Mouse (Mus musculus) heart, embryonic 14.5 days (tissue): Measurements from ENCODE around the gene Ulk4. TPM values are rescaled to one million over a fixed set of nuclear protein-coding genes. Genes with fewer than 3 reads are reported as not detected.

Experiments
- ATAC-seq: fragments of 200-750 bp; cut with Nextera tagmentation; 2 replicates; pipeline ENCODE4 v1.8.0; 2017; ENCODE audit warnings: low read depth, moderate TSS enrichment; ENCODE audit not compliant: insufficient number of reproducible peaks, insufficient read depth, low FRiP score
- H3K27ac ChIP-seq, 2 experiments: fragments of 200-500 bp in 1 of 2; fragments of 300-500 bp in 1 of 2; sonication (generic) in 1 of 2; replicated peaks in 1 of 2; 2 replicates each; pipeline ENCODE4 v1.5.1; 2012 to 2014; ENCODE audit warnings: low read depth in 2 of 2, low read length in 2 of 2, control low read depth in 1 of 2, mild to moderate bottlenecking in 1 of 2, mixed read lengths in 1 of 2; ENCODE audit not compliant: control insufficient read depth in 1 of 2, insufficient read depth in 1 of 2
- H3K27me3 ChIP-seq: fragments of 300-500 bp; sonication (generic); 2 replicates; pipeline ENCODE4 v1.6.1; 2014; ENCODE audit warnings: mild to moderate bottlenecking, low read length, control low read depth; ENCODE audit not compliant: control insufficient read depth, insufficient read depth
- H3K36me3 ChIP-seq: fragments of 300-500 bp; sonication (generic); 2 replicates; pipeline ENCODE4 v1.6.1; 2014; ENCODE audit warnings: mild to moderate bottlenecking, control low read depth, low read length, mixed read lengths; ENCODE audit not compliant: control insufficient read depth, insufficient read depth
- H3K4me1 ChIP-seq, 2 experiments: fragments of 200-500 bp in 1 of 2; fragments of 300-500 bp in 1 of 2; sonication (generic) in 1 of 2; 2 replicates each; pipeline ENCODE4 v1.6.1; 2012 to 2014; ENCODE audit warnings: low read length in 2 of 2, control low read depth in 1 of 2, mixed read lengths in 1 of 2; ENCODE audit not compliant: control insufficient read depth in 2 of 2, insufficient read depth in 2 of 2
- H3K4me2 ChIP-seq: fragments of 300-500 bp; sonication (generic); 2 replicates; pipeline ENCODE4 v1.6.1; 2014; ENCODE audit warnings: mild to moderate bottlenecking, low read length
- H3K4me3 ChIP-seq, 2 experiments: fragments of 200-500 bp in 1 of 2; fragments of 300-500 bp in 1 of 2; sonication (generic) in 1 of 2; 2 replicates each; pipeline ENCODE4 v1.5.1; 2012 to 2014; ENCODE audit warnings: low read length in 2 of 2, mild to moderate bottlenecking in 2 of 2, control low read depth in 1 of 2, low read depth in 1 of 2, moderate library complexity in 1 of 2; ENCODE audit not compliant: control insufficient read depth in 1 of 2, insufficient read depth in 1 of 2
- H3K9ac ChIP-seq: fragments of 300-500 bp; sonication (generic); 2 replicates; pipeline ENCODE4 v1.6.1; 2014; ENCODE audit warnings: mild to moderate bottlenecking, low read length
- H3K9me3 ChIP-seq: fragments of 300-500 bp; sonication (generic); 2 replicates; pipeline ENCODE4 v1.6.1; 2016; ENCODE audit warnings: low read length, control low read depth; ENCODE audit not compliant: control insufficient read depth
- WGBS: fragments of 180-500 bp; shearing (Covaris S2); extraction: QIAGEN DNeasy Blood & Tissue Kit; methylation state at CpG from one replicate; pipeline ENCODE4 v1.1.7; 2014; 5-methylcytosine and 5-hydroxymethylcytosine counted together
- polyA plus RNA-seq: library from polyadenylated mRNA; unstranded; fragments of >200 nt; fragmentation: Nextera tagmentation; extraction: Ambion mirVana; gene quantifications from 2 replicates; pipeline ENCODE4 v1.2.1, GENCODE M21; 2014

Ulk4 gene
- polyA plus RNA-seq, 1 experiment from 2014 or later = 95.4 TPM

- Histone ChIP-seq H3K9me3 (no peaks in the 10 kb centered on the region), H3K4me2 (no peak overlapping the region), H3K36me3 (no peaks in the 10 kb centered on the region), H3K27ac (no peak overlapping the region), H3K4me1 (peaks cover 0 to 8% of the 10 kb centered on the region in 2 experiments; a peak in 2 of 4 replicates), H3K4me3 (no peak overlapping the region), H3K9ac (no peak overlapping the region), H3K27me3 (no peaks in the 10 kb centered on the region)
- ATAC-seq = no peak
- 41% methylated on average over 9 of the region's 9 CpGs for WGBS
Observed at GRCm38 (mm10) chr9:121156253-121156831, 120.7 kb downstream of the Ulk4 start.

GRCm38 (mm10) chr9:121153276-121153675, 123.7 kb downstream of the Ulk4 start:
- WGBS = 91% methylated on average over 5 of the region's 5 CpGs

GRCm38 (mm10) chr9:121148602-121149001, 128.4 kb downstream of the Ulk4 start:
- no peaks in the 10 kb centered on the region for H3K36me3 ChIP-seq
- H3K4me1 ChIP-seq = peaks cover 8 to 12% of the 10 kb centered on the region in 2 experiments; a peak in 3 of 4 replicates
- no peaks in the 10 kb centered on the region for H3K27me3 ChIP-seq
- H3K9ac ChIP-seq = peak overlapping the region; percentile 13; the same call in 1 of the 2 replicates
- no peak for ATAC-seq
- 0 out of 4 replicates have a peak overlapping the region, but pooled peaks of 1 of the 2 experiments have one; percentile 12 for H3K27ac ChIP-seq
- H3K4me2 ChIP-seq = no peak overlapping the region
- WGBS = 8% methylated on average over 3 of the region's 3 CpGs
- 0 out of 2 replicates have a peak, but pooled peaks cover 4% of the 10 kb centered on the region for H3K9me3 ChIP-seq
- H3K4me3 ChIP-seq = no peak overlapping the region

More at GRCm38 (mm10) chr9:121153276-121153675, 123.7 kb downstream of the Ulk4 start:
- no peak overlapping the region for H3K9ac ChIP-seq
- no peak overlapping the region for H3K27ac ChIP-seq
- no peak overlapping the region for H3K4me3 ChIP-seq
- ATAC-seq = no peak
- peaks cover 11 to 13% of the 10 kb centered on the region in 2 experiments for H3K4me1 ChIP-seq
- H3K27me3 ChIP-seq = no peaks in the 10 kb centered on the region
- H3K9me3 ChIP-seq = no peaks in the 10 kb centered on the region
- H3K36me3 ChIP-seq = no peaks in the 10 kb centered on the region
- no peak overlapping the region for H3K4me2 ChIP-seq

- no peak overlapping the region for H3K27ac ChIP-seq
- H3K4me2 ChIP-seq = no peak overlapping the region
- H3K36me3 ChIP-seq = no peaks in the 10 kb centered on the region
- 77% methylated on average over 6 of the region's 6 CpGs for WGBS
- H3K9ac ChIP-seq = no peak overlapping the region
- no peak overlapping the region for H3K4me3 ChIP-seq
- no peaks in the 10 kb centered on the region for H3K27me3 ChIP-seq
- H3K4me1 ChIP-seq = peaks cover 0 to under 1% of the 10 kb centered on the region in 2 experiments; a peak in 1 of 4 replicates
- 0 out of 2 replicates have a peak, but pooled peaks cover 4% of the 10 kb centered on the region for H3K9me3 ChIP-seq
- ATAC-seq = no peak
Observed at GRCm38 (mm10) chr9:121143208-121143607, 133.8 kb downstream of the Ulk4 start.

- no peak for ATAC-seq
- no peak overlapping the region for H3K4me2 ChIP-seq
- H3K4me1 ChIP-seq = no peaks in the 10 kb centered on the region
- no peak overlapping the region for H3K9ac ChIP-seq
- H3K36me3 ChIP-seq = no peaks in the 10 kb centered on the region
- no peaks in the 10 kb centered on the region for H3K27me3 ChIP-seq
- H3K4me3 ChIP-seq = no peak overlapping the region
- WGBS = 77% methylated on average over 6 of the region's 6 CpGs
- H3K9me3 ChIP-seq = no peaks in the 10 kb centered on the region
- H3K27ac ChIP-seq = no peak overlapping the region
Observed at GRCm38 (mm10) chr9:121132549-121132948, 144.4 kb downstream of the Ulk4 start.

- 66% methylated on average over 2 of the region's 2 CpGs for WGBS
- no peak overlapping the region for H3K4me2 ChIP-seq
- H3K27ac ChIP-seq = no peak overlapping the region
- no peaks in the 10 kb centered on the region for H3K9me3 ChIP-seq
- ATAC-seq = no peak
- no peak overlapping the region for H3K9ac ChIP-seq
- no peak overlapping the region for H3K4me3 ChIP-seq
- no peaks in the 10 kb centered on the region for H3K4me1 ChIP-seq
- no peaks in the 10 kb centered on the region for H3K36me3 ChIP-seq
- no peaks in the 10 kb centered on the region for H3K27me3 ChIP-seq
Observed at GRCm38 (mm10) chr9:121129533-121129932, 147.5 kb downstream of the Ulk4 start.

GRCm38 (mm10) chr9:121128934-121129333, 148.1 kb downstream of the Ulk4 start:
- Histone ChIP-seq H3K9me3 (no peaks in the 10 kb centered on the region), H3K4me3 (no peak overlapping the region), H3K27me3 (no peaks in the 10 kb centered on the region), H3K36me3 (no peaks in the 10 kb centered on the region), H3K9ac (no peak overlapping the region), H3K4me2 (no peak overlapping the region), H3K27ac (no peak overlapping the region), H3K4me1 (no peaks in the 10 kb centered on the region)
- ATAC-seq = no peak
- WGBS = 76% methylated on average over 8 of the region's 8 CpGs

- Histone ChIP-seq H3K9ac (no peak overlapping the region), H3K9me3 (no peaks in the 10 kb centered on the region), H3K4me2 (no peak overlapping the region), H3K27ac (no peak overlapping the region), H3K36me3 (no peaks in the 10 kb centered on the region), H3K27me3 (no peaks in the 10 kb centered on the region), H3K4me1 (peaks cover 1 to 5% of the 10 kb centered on the region in 2 experiments; a peak in 1 of 4 replicates), H3K4me3 (no peak overlapping the region)
- ATAC-seq = no peak
- 77% methylated on average over 2 of the region's 2 CpGs for WGBS
Observed at GRCm38 (mm10) chr9:121127025-121127424, 150.0 kb downstream of the Ulk4 start.
